Mouse (Mus musculus) embryonic facial prominence, embryonic 13.5 days (tissue): ENCODE data around the gene Slc5a2. TPM values are rescaled to one million over a fixed set of nuclear protein-coding genes. Genes with fewer than 3 reads are reported as not detected.

Experiments
- ATAC-seq: fragments of 200-750 bp; cut with Nextera tagmentation; 2 replicates; pipeline ENCODE4 v1.8.0; 2017; ENCODE audit warnings: low read depth; ENCODE audit not compliant: insufficient number of reproducible peaks, insufficient read depth, low FRiP score, low TSS enrichment
- H3K27ac ChIP-seq: fragments of 300-500 bp; sonication (generic); 2 replicates; pipeline ENCODE4 v1.5.1; 2015; ENCODE audit warnings: moderate library complexity, mild to moderate bottlenecking, inconsistent platforms
- H3K27me3 ChIP-seq: fragments of 300-500 bp; sonication (generic); 2 replicates; pipeline ENCODE4 v1.6.1; 2015; ENCODE audit warnings: mild to moderate bottlenecking, inconsistent platforms
- H3K36me3 ChIP-seq: fragments of 300-500 bp; sonication (generic); 2 replicates; pipeline ENCODE4 v1.6.1; 2015; ENCODE audit warnings: mild to moderate bottlenecking, inconsistent platforms
- H3K4me1 ChIP-seq: fragments of 300-500 bp; sonication (generic); 2 replicates; pipeline ENCODE4 v1.6.1; 2015; ENCODE audit warnings: inconsistent platforms
- H3K4me2 ChIP-seq: fragments of 300-500 bp; sonication (generic); 2 replicates; pipeline ENCODE4 v1.6.1; 2015; ENCODE audit warnings: moderate library complexity, mild to moderate bottlenecking, inconsistent platforms
- H3K4me3 ChIP-seq: fragments of 300-500 bp; sonication (generic); 2 replicates; pipeline ENCODE4 v1.5.1; 2015; ENCODE audit warnings: mild to moderate bottlenecking, inconsistent platforms
- H3K9ac ChIP-seq: fragments of 300-500 bp; sonication (generic); 2 replicates; pipeline ENCODE4 v1.6.1; 2015; ENCODE audit warnings: mild to moderate bottlenecking, inconsistent platforms
- H3K9me3 ChIP-seq: fragments of 300-500 bp; sonication (generic); 2 replicates; pipeline ENCODE4 v1.6.1; 2016; ENCODE audit warnings: inconsistent platforms
- WGBS: fragments of 180-500 bp; shearing (Covaris S2); methylation state at CpG from one replicate; pipeline ENCODE4 v1.1.7; 2015; ENCODE audit warnings: mixed read lengths; 5-methylcytosine and 5-hydroxymethylcytosine counted together
- polyA plus RNA-seq: library from polyadenylated mRNA; unstranded; fragments of >200 nt; fragmentation: Nextera tagmentation; extraction: Ambion mirVana; gene quantifications from 2 replicates; pipeline ENCODE4 v1.2.1, GENCODE M21; 2015

Gene Slc5a2
- polyA plus RNA-seq, 1 experiment from 2014 or later, result 0.42 TPM

DNA sequence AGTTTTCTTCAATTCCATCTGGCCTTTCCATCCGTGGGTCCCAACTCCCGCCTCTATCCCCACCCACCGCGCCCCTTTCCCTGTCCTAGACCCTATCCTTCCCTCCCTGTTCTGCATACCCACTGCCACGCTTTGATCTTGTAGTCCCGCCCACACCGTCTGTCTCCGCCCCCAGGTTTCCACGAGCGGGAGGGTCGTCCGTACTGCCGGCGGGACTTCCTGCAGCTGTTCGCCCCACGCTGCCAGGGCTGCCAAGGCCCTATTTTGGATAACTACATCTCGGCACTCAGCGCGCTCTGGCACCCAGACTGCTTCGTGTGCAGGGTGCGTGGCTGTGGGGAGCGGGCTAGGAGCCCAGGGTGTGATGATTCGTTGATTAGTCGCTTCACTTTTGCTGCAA, 12.8 kb upstream of the Slc5a2 start:
- H3K36me3 ChIP-seq, result peaks cover 31% of the 10 kb centered on the region
- H3K9me3 ChIP-seq, result no peaks in the 10 kb centered on the region
- H3K9ac ChIP-seq, result peak overlapping the region; percentile 41; the same call in 1 of the 2 replicates
- H3K27me3 ChIP-seq, result no peaks in the 10 kb centered on the region
- peak overlapping the region; percentile 29 for H3K4me3 ChIP-seq
- H3K4me1 ChIP-seq, result peaks cover 35% of the 10 kb centered on the region
- H3K4me2 ChIP-seq, result peak overlapping the region; percentile 50
- no peak overlapping the region for H3K27ac ChIP-seq
- WGBS, result 10% methylated on average over 24 of the region's 24 CpGs
- ATAC-seq, result no peak; the same call in 1 of the 2 replicates

DNA sequence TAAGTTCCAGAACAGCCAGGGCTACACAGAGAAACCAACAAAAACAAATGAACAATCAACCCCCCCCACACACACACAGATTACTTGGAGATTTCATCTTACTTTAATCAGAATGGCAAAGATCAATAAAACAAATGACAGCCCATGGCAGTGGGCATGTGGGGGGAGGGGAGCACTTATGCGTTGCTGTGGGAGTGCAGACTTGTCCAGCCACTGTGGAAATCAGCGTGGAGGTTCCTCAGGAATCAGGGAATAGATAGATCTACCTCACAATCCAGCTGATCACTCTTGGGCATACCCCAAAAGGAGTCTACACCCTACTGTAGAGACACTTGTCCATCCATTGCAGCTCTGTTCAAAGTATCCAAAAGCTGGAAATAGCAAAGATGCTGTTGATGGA, 10.5 kb upstream of the Slc5a2 start:
- Histone ChIP-seq H3K4me2 (no peak overlapping the region), H3K27me3 (no peaks in the 10 kb centered on the region), H3K4me1 (peaks cover 23% of the 10 kb centered on the region), H3K36me3 (peaks cover 21% of the 10 kb centered on the region), H3K27ac (no peak overlapping the region), H3K9me3 (no peaks in the 10 kb centered on the region), H3K4me3 (no peak overlapping the region), H3K9ac (no peak overlapping the region)
- 66% methylated on average over 2 of the region's 2 CpGs for WGBS
- ATAC-seq, result no peak

DNA sequence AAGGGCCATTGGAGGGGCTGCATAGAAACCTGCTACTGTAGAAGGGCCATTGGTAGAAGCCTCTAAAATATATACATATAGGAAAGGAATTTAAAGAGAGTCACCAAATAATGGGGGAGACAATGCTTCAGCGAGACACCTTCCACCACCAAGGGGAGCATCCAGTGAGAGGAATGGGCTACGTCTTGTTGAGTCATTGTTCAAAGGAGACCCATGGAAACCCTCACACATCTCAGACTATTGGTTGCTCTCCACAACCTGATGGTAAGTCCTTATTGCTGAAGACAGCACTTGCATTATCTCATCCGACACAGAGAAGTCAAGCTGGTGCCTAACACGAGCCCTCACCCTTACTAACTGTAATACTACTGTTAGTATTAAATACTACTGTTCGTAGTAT, 9.7 kb upstream of the Slc5a2 start:
- Histone ChIP-seq H3K9ac (no peak overlapping the region), H3K4me3 (no peak overlapping the region), H3K27ac (no peak overlapping the region), H3K4me1 (peaks cover 23% of the 10 kb centered on the region), H3K4me2 (no peak overlapping the region), H3K36me3 (peaks cover 13% of the 10 kb centered on the region), H3K27me3 (no peaks in the 10 kb centered on the region), H3K9me3 (no peaks in the 10 kb centered on the region)
- 89% methylated on average over 5 of the region's 5 CpGs for WGBS
- ATAC-seq, result no peak

DNA sequence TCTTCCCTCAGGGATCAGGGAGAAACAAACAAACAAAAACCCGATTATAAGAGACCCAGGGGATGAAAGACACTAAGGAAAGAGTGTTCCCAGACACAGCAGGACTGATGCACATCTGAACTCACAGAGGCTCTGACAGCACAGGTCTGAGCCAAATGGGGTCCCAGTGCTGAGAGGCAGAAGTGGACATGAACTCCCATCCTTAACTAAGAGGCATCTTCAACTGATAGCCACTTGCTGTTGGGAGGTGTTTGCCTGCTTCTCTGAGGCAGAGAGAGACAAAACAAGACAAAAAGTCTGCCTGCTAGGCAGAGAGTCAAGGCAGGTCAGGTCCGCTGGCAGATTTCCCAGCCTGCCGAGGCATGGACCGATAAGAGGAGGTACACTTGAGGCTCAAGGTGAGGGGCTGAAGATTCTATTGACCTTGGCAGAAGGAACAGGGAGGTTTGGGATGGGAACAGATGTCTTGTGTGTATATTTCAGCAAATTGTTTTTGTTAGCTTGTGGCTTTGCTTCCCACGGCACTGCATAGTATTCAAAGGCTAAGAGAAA, 8.6 kb upstream of the Slc5a2 start:
- no peak for ATAC-seq
- Histone ChIP-seq H3K27ac (no peak overlapping the region), H3K36me3 (peaks cover 6% of the 10 kb centered on the region), H3K4me1 (peaks cover 18% of the 10 kb centered on the region), H3K4me3 (no peak overlapping the region), H3K9me3 (no peaks in the 10 kb centered on the region), H3K9ac (no peak overlapping the region), H3K27me3 (no peaks in the 10 kb centered on the region), H3K4me2 (no peak overlapping the region)
- WGBS, result 47% methylated on average over 5 of the region's 5 CpGs

DNA sequence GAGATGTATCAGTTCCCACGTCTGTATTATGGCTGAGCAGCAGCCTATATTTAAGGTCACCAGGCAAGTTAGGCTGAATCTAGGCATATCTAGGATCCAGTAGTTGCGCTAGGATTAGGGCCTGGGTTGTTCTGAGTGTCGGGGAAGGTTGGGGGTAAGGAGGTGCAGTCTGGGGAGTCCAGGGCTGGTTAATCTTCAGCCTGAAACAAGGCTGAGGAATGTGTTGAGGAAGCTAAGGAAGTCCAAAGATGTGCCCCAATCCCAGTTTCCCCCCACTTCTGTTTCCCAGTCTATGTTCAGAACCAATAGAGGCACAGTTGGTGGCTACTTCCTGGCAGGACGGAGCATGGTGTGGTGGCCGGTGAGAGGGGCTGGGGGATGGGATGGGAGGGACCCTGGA, 599 bp downstream of the Slc5a2 start:
- H3K4me1 ChIP-seq, result no peaks in the 10 kb centered on the region
- 82% methylated on average over 5 of the region's 5 CpGs for WGBS
- H3K36me3 ChIP-seq, result peaks cover 11% of the 10 kb centered on the region
- H3K4me3 ChIP-seq, result no peak overlapping the region
- no peak for ATAC-seq
- no peaks in the 10 kb centered on the region for H3K9me3 ChIP-seq
- no peak overlapping the region for H3K9ac ChIP-seq
- no peaks in the 10 kb centered on the region; the same call in 1 of the 2 replicates for H3K27me3 ChIP-seq
- H3K4me2 ChIP-seq, result no peak overlapping the region
- H3K27ac ChIP-seq, result no peak overlapping the region

DNA sequence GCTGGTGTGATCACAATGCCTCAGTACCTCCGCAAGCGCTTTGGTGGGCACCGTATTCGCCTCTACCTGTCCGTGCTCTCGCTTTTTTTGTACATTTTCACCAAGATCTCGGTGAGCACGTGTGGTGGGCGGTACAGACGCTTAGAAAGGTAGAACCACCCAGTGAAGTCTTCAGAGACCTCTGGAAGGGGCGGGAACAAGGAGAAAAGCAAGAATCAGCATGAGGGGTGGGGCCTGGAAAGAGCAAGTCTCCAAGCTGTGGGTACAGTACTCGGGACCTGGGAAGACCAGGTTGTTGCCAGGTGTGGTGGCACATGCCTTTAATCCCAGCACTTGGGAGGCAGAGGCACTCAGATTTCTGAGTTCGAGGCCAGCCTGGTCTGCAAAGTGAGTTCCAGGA, 1.9 kb downstream of the Slc5a2 start:
- no peak overlapping the region for H3K4me2 ChIP-seq
- no peaks in the 10 kb centered on the region for H3K4me1 ChIP-seq
- H3K9ac ChIP-seq, result no peak overlapping the region
- H3K27ac ChIP-seq, result no peak overlapping the region
- ATAC-seq, result no peak
- no peaks in the 10 kb centered on the region for H3K9me3 ChIP-seq
- H3K27me3 ChIP-seq, result no peaks in the 10 kb centered on the region; the same call in 1 of the 2 replicates
- H3K36me3 ChIP-seq, result peaks cover 24% of the 10 kb centered on the region
- 62% methylated on average over 13 of the region's 13 CpGs for WGBS
- no peak overlapping the region for H3K4me3 ChIP-seq

DNA sequence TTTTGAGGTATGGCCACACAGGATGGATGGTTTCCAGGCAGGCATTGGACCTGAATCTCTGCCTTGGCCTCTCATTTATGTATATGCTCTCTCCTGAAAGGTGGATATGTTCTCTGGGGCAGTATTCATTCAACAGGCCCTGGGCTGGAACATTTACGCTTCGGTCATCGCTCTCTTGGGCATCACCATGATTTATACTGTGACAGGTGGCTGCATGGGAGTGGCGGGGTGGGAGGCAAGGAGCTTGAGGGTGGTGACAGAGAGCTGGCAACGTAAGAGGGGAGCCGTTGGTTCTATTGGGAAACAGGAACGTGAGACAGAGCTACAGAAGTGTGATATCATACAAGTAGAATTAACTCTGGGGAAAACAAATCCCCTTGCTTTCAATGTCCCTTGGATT, 2.4 kb downstream of the Slc5a2 start:
- no peak overlapping the region for H3K27ac ChIP-seq
- H3K4me2 ChIP-seq, result no peak overlapping the region
- no peaks in the 10 kb centered on the region; the same call in 1 of the 2 replicates for H3K27me3 ChIP-seq
- 82% methylated on average over 7 of the region's 7 CpGs for WGBS
- ATAC-seq, result no peak
- no peak overlapping the region for H3K9ac ChIP-seq
- peaks cover 27% of the 10 kb centered on the region for H3K36me3 ChIP-seq
- H3K4me3 ChIP-seq, result no peak overlapping the region
- no peaks in the 10 kb centered on the region for H3K9me3 ChIP-seq
- H3K4me1 ChIP-seq, result no peaks in the 10 kb centered on the region

DNA sequence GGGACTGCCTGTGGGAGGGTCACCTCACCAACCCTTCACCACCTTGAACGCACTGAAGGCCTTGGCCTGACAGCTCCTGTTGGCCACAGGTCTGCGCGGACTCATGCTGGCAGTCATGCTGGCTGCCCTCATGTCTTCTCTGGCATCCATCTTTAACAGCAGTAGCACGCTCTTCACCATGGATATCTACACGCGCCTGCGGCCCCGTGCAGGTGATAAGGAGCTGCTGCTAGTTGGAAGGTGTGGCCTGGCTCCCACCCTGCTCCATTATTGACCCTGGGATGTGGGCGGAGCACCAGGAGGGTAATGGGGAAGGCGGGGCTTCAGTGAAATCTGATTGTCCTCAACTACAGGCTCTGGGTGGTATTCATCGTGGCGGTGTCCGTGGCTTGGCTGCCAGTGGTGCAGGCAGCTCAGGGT, 5.0 kb downstream of the Slc5a2 start:
- no peak overlapping the region for H3K4me3 ChIP-seq
- no peaks in the 10 kb centered on the region for H3K9me3 ChIP-seq
- H3K36me3 ChIP-seq, result peaks cover 54% of the 10 kb centered on the region
- 64% methylated on average over 13 of the region's 13 CpGs for WGBS
- H3K27ac ChIP-seq, result no peak overlapping the region
- H3K4me1 ChIP-seq, result no peaks in the 10 kb centered on the region
- no peak overlapping the region for H3K4me2 ChIP-seq
- H3K9ac ChIP-seq, result no peak overlapping the region
- no peaks in the 10 kb centered on the region; the same call in 1 of the 2 replicates for H3K27me3 ChIP-seq
- ATAC-seq, result no peak; the same call in 1 of the 2 replicates

DNA sequence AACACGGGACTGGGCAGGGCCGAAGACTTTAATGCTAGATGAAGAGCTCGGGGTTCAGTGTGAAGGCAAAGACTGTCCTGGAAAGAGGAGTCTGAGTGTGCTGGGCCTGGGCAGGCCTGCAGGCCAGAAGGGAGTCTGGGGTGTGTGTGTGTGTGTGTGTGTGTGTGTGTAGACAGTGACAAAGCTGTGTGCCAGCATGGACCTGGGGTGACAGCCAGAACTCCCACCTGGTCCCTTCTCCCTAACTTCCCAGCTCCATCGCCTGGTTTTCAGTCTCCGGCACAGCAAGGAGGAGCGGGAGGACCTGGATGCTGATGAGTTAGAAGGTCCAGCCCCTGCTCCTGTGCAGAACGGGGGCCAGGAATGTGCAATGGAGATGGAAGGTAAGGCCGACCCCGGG, 6.0 kb downstream of the Slc5a2 start:
- H3K36me3 ChIP-seq, result peaks cover 64% of the 10 kb centered on the region
- H3K9me3 ChIP-seq, result no peaks in the 10 kb centered on the region
- no peak overlapping the region for H3K9ac ChIP-seq
- no peaks in the 10 kb centered on the region for H3K27me3 ChIP-seq
- no peak overlapping the region for H3K27ac ChIP-seq
- no peaks in the 10 kb centered on the region for H3K4me1 ChIP-seq
- H3K4me3 ChIP-seq, result no peak overlapping the region
- WGBS, result 95% methylated on average over 9 of the region's 9 CpGs
- no peak overlapping the region for H3K4me2 ChIP-seq
- no peak for ATAC-seq

DNA sequence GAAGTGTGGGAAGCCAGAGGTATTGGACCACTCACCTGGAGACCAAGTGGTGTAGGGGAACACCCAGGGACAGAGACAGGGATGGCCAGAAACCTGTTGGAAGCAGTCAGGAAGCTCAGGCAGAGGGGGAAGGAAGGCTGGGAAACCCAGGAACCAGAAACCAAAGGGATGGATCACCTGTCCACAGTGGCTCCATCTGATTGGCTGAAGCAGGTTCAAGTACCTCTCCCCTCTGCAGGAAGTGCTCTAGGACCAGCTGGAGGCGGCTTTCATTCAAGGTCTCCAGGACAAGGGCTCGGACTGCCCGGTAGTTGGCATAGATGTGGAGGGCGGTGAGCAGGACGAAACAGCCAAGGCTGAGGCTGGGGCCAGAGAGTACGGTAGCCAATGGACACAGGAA, 10.6 kb downstream of the Slc5a2 start:
- Histone ChIP-seq H3K27ac (no peak overlapping the region), H3K36me3 (peaks cover 93% of the 10 kb centered on the region), H3K9me3 (no peaks in the 10 kb centered on the region), H3K9ac (no peak overlapping the region), H3K27me3 (no peaks in the 10 kb centered on the region), H3K4me2 (no peak overlapping the region), H3K4me1 (no peaks in the 10 kb centered on the region), H3K4me3 (no peak overlapping the region)
- ATAC-seq, result no peak
- WGBS, result 90% methylated on average over 6 of the region's 6 CpGs

DNA sequence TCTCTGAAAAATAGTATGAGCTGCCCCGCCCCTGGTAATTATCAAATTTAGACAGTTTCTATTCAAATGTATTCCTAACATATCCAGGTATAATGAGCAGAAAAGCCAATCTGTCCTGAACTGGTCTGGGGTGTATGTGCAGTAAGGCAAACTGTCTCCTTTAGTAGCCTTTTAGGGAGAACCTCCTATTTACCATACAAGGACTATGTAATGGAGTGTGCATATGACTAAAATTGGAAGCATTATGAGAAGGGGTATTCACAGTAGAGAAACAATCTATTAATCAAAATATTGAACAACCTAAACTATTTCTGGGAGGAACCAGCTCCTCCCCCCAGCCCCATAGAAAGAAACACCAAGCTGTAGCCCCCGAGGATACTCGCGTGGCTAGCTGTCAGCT, 14.3 kb downstream of the Slc5a2 start:
- Histone ChIP-seq H3K4me1 (no peaks in the 10 kb centered on the region), H3K27me3 (no peaks in the 10 kb centered on the region), H3K27ac (no peak overlapping the region), H3K9me3 (no peaks in the 10 kb centered on the region), H3K36me3 (peaks cover 58% of the 10 kb centered on the region), H3K4me2 (no peak overlapping the region), H3K4me3 (no peak overlapping the region), H3K9ac (no peak overlapping the region)
- no peak for ATAC-seq
- 89% methylated on average over 4 of the region's 4 CpGs for WGBS

DNA sequence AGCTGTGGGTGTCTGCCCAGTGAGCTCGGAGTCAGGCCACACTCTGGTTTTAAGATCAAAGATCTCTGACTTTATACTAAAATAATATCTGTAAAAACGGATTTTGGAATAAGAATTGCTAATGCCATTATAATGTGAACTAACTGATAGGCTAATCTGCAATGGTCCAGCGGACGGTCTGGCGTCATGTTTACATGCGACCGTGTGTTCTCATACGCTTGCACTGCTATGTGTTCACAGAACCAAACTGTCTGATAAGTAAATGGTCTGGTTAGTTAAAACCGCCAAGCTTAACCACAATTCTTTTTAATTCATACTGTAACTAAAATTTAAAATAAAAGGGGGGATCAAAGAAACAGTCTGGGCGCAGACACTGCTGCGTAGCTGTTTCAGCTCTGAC, 16.3 kb downstream of the Slc5a2 start:
- H3K9me3 ChIP-seq, result no peaks in the 10 kb centered on the region
- 92% methylated on average over 11 of the region's 11 CpGs for WGBS
- peaks cover 52% of the 10 kb centered on the region for H3K36me3 ChIP-seq
- H3K27me3 ChIP-seq, result no peaks in the 10 kb centered on the region
- H3K4me3 ChIP-seq, result no peak overlapping the region
- no peak overlapping the region for H3K9ac ChIP-seq
- H3K27ac ChIP-seq, result no peak overlapping the region
- H3K4me2 ChIP-seq, result no peak overlapping the region
- no peak for ATAC-seq
- H3K4me1 ChIP-seq, result no peaks in the 10 kb centered on the region
